Mouse (Mus musculus) retina, postnatal 1 day (tissue): ENCODE data around the gene Zbp1.

Experiments
- DNase-seq: peaks from one replicate; pipeline ENCODE4 v3.0.0-alpha.2; 2012

Zbp1 gene

GRCm38 (mm10) chr2:173175703-173176102 is 43.0 kb downstream of the Zbp1 start:
- DNase-seq: no peak

GRCm38 (mm10) chr2:173174569-173174968 is 44.2 kb downstream of the Zbp1 start:
- no peak for DNase-seq

GRCm38 (mm10) chr2:173173521-173174511 is 44.9 kb downstream of the Zbp1 start:
- peak; percentile 69 for DNase-seq

GRCm38 (mm10) chr2:173173008-173173407 is 45.7 kb downstream of the Zbp1 start:
- peak; percentile 61 for DNase-seq

GRCm38 (mm10) chr2:173172386-173172785 is 46.3 kb downstream of the Zbp1 start:
- no peak for DNase-seq

GRCm38 (mm10) chr2:173171956-173172355 is 46.8 kb downstream of the Zbp1 start:
- DNase-seq: no peak

GRCm38 (mm10) chr2:173171470-173171869 is 47.3 kb downstream of the Zbp1 start:
- peak; percentile 58 for DNase-seq

GRCm38 (mm10) chr2:173170715-173171114 is 48.0 kb downstream of the Zbp1 start:
- DNase-seq: peak; percentile 31

GRCm38 (mm10) chr2:173170081-173170480 is 48.6 kb downstream of the Zbp1 start:
- DNase-seq: no peak

GRCm38 (mm10) chr2:173168411-173168851 is 50.3 kb downstream of the Zbp1 start:
- DNase-seq: no peak

- no peak for DNase-seq
Measured at GRCm38 (mm10) chr2:173165357-173165756, 53.4 kb downstream of the Zbp1 start.

GRCm38 (mm10) chr2:173164946-173165345 is 53.8 kb downstream of the Zbp1 start:
- no peak for DNase-seq

- DNase-seq: no peak
Measured at GRCm38 (mm10) chr2:173164358-173164757, 54.4 kb downstream of the Zbp1 start.

- no peak for DNase-seq
Measured at GRCm38 (mm10) chr2:173163380-173163779, 55.3 kb downstream of the Zbp1 start.

- peak; percentile 83 for DNase-seq
Measured at GRCm38 (mm10) chr2:173159354-173160311, 59.1 kb downstream of the Zbp1 start.

- DNase-seq: no peak
Measured at GRCm38 (mm10) chr2:173158390-173159055, 60.2 kb downstream of the Zbp1 start.

- no peak for DNase-seq
Measured at GRCm38 (mm10) chr2:173157871-173158270, 60.9 kb downstream of the Zbp1 start.

- DNase-seq: no peak
Measured at GRCm38 (mm10) chr2:173157376-173157775, 61.3 kb downstream of the Zbp1 start.

GRCm38 (mm10) chr2:173156923-173157322 is 61.8 kb downstream of the Zbp1 start:
- DNase-seq: no peak
